Mouse (Mus musculus) brain, embryonic 14.5 days (tissue): ENCODE measurements at regions not wholly inside any gene's neighbourhood (a gene's known extent, or its start where the extent isn't known, plus 50 kb on each side); places are given as distances from the start of the nearest gene placed in this dataset.

Experiments
- DNase-seq: peaks from one replicate; pipeline ENCODE4 v3.0.0-alpha.2; 2011; ENCODE audit warnings: low read depth
- CTCF ChIP-seq: fragments of 200-500 bp; IDR thresholded peaks from 2 replicates; pipeline ENCODE4 v1.5.1; 2012; ENCODE audit warnings: inconsistent platforms, mild to moderate bottlenecking, moderate library complexity, borderline replicate concordance; ENCODE audit not compliant: insufficient read depth, insufficient read length; ENCODE audit errors: extremely low read depth
- POLR2A ChIP-seq: fragments of 200-500 bp; IDR thresholded peaks from 2 replicates; pipeline ENCODE4 v1.6.1; 2012; ENCODE audit warnings: mild to moderate bottlenecking, inconsistent platforms, borderline replicate concordance; ENCODE audit not compliant: poor library complexity, insufficient read depth, insufficient read length, severe bottlenecking; ENCODE audit errors: extremely low read depth

- no peak for TF ChIP-seq POLR2A
- no peak for TF ChIP-seq CTCF
- peak; percentile 51 for DNase-seq
Observed at GRCm38 (mm10) chr2:179054441-179054840, 387.8 kb upstream of the Cdh4 start.

- DNase-seq = peak; percentile 61
- no peak for TF ChIP-seq POLR2A
Observed at GRCm38 (mm10) chr2:179064616-179065015, 377.6 kb upstream of the Cdh4 start.

- TF ChIP-seq POLR2A (no peak), CTCF (no peak)
Observed at GRCm38 (mm10) chr2:179069520-179069919, 372.7 kb upstream of the Cdh4 start.

GRCm38 (mm10) chr2:179070346-179070745 lies 371.9 kb upstream of the Cdh4 start:
- TF ChIP-seq CTCF (peak; percentile 63; the same call in 1 of the 2 replicates), POLR2A (no peak)
- DNase-seq = peak; percentile 62

More at GRCm38 (mm10) chr2:179069520-179069919, 372.7 kb upstream of the Cdh4 start:
- no peak for DNase-seq

- no peak for DNase-seq
- TF ChIP-seq POLR2A = no peak
- no peak for TF ChIP-seq CTCF
Observed at GRCm38 (mm10) chr2:179080462-179081274, 361.6 kb upstream of the Cdh4 start.

- no peak for DNase-seq
- no peak for TF ChIP-seq POLR2A
- TF ChIP-seq CTCF = no peak
Observed at GRCm38 (mm10) chr2:179086915-179087314, 355.3 kb upstream of the Cdh4 start.

- no peak for DNase-seq
- no peak for TF ChIP-seq POLR2A
Observed at GRCm38 (mm10) chr2:179091480-179091879, 350.8 kb upstream of the Cdh4 start.

GRCm38 (mm10) chr2:179093996-179094395 lies 348.2 kb upstream of the Cdh4 start:
- TF ChIP-seq CTCF (no peak; the same call in 1 of the 2 replicates), POLR2A (no peak)
- DNase-seq = peak; percentile 89

- TF ChIP-seq POLR2A (no peak), CTCF (no peak)
- DNase-seq = no peak
Observed at GRCm38 (mm10) chr2:179095981-179096380, 346.2 kb upstream of the Cdh4 start.

- TF ChIP-seq CTCF (no peak), POLR2A (no peak)
- no peak for DNase-seq
Observed at GRCm38 (mm10) chr2:179096861-179097260, 345.4 kb upstream of the Cdh4 start.

- TF ChIP-seq CTCF (no peak), POLR2A (no peak)
- no peak for DNase-seq
Observed at GRCm38 (mm10) chr2:179099783-179100182, 342.4 kb upstream of the Cdh4 start.

- DNase-seq = no peak
- TF ChIP-seq POLR2A (no peak), CTCF (no peak)
Observed at GRCm38 (mm10) chr2:179103114-179103513, 339.1 kb upstream of the Cdh4 start.

GRCm38 (mm10) chr2:179112951-179113350 lies 329.3 kb upstream of the Cdh4 start:
- peak; percentile 63 for DNase-seq
- TF ChIP-seq POLR2A (no peak), CTCF (no peak)
